Mouse (Mus musculus) heart, embryonic 14.5 days (tissue): ENCODE measurements around the gene 2810021J22Rik. TPM values are rescaled to one million over a fixed set of nuclear protein-coding genes. Genes with fewer than 3 reads are reported as not detected.

ENCODE experiments used
- ATAC-seq: fragments of 200-750 bp; cut with Nextera tagmentation; 2 replicates; pipeline ENCODE4 v1.8.0; 2017; ENCODE audit warnings: low read depth, moderate TSS enrichment; ENCODE audit not compliant: insufficient number of reproducible peaks, insufficient read depth, low FRiP score
- H3K27ac ChIP-seq, 2 experiments: fragments of 200-500 bp in 1 of 2; fragments of 300-500 bp in 1 of 2; sonication (generic) in 1 of 2; replicated peaks in 1 of 2; 2 replicates each; pipeline ENCODE4 v1.5.1; 2012 to 2014; ENCODE audit warnings: low read depth in 2 of 2, low read length in 2 of 2, control low read depth in 1 of 2, mild to moderate bottlenecking in 1 of 2, mixed read lengths in 1 of 2; ENCODE audit not compliant: control insufficient read depth in 1 of 2, insufficient read depth in 1 of 2
- H3K27me3 ChIP-seq: fragments of 300-500 bp; sonication (generic); 2 replicates; pipeline ENCODE4 v1.6.1; 2014; ENCODE audit warnings: mild to moderate bottlenecking, low read length, control low read depth; ENCODE audit not compliant: control insufficient read depth, insufficient read depth
- H3K36me3 ChIP-seq: fragments of 300-500 bp; sonication (generic); 2 replicates; pipeline ENCODE4 v1.6.1; 2014; ENCODE audit warnings: mild to moderate bottlenecking, control low read depth, low read length, mixed read lengths; ENCODE audit not compliant: control insufficient read depth, insufficient read depth
- H3K4me1 ChIP-seq, 2 experiments: fragments of 200-500 bp in 1 of 2; fragments of 300-500 bp in 1 of 2; sonication (generic) in 1 of 2; 2 replicates each; pipeline ENCODE4 v1.6.1; 2012 to 2014; ENCODE audit warnings: low read length in 2 of 2, control low read depth in 1 of 2, mixed read lengths in 1 of 2; ENCODE audit not compliant: control insufficient read depth in 2 of 2, insufficient read depth in 2 of 2
- H3K4me2 ChIP-seq: fragments of 300-500 bp; sonication (generic); 2 replicates; pipeline ENCODE4 v1.6.1; 2014; ENCODE audit warnings: mild to moderate bottlenecking, low read length
- H3K4me3 ChIP-seq, 2 experiments: fragments of 200-500 bp in 1 of 2; fragments of 300-500 bp in 1 of 2; sonication (generic) in 1 of 2; 2 replicates each; pipeline ENCODE4 v1.5.1; 2012 to 2014; ENCODE audit warnings: low read length in 2 of 2, mild to moderate bottlenecking in 2 of 2, control low read depth in 1 of 2, low read depth in 1 of 2, moderate library complexity in 1 of 2; ENCODE audit not compliant: control insufficient read depth in 1 of 2, insufficient read depth in 1 of 2
- H3K9ac ChIP-seq: fragments of 300-500 bp; sonication (generic); 2 replicates; pipeline ENCODE4 v1.6.1; 2014; ENCODE audit warnings: mild to moderate bottlenecking, low read length
- H3K9me3 ChIP-seq: fragments of 300-500 bp; sonication (generic); 2 replicates; pipeline ENCODE4 v1.6.1; 2016; ENCODE audit warnings: low read length, control low read depth; ENCODE audit not compliant: control insufficient read depth
- WGBS: fragments of 180-500 bp; shearing (Covaris S2); extraction: QIAGEN DNeasy Blood & Tissue Kit; methylation state at CpG from one replicate; pipeline ENCODE4 v1.1.7; 2014; 5-methylcytosine and 5-hydroxymethylcytosine counted together
- polyA plus RNA-seq: library from polyadenylated mRNA; unstranded; fragments of >200 nt; fragmentation: Nextera tagmentation; extraction: Ambion mirVana; gene quantifications from 2 replicates; pipeline ENCODE4 v1.2.1, GENCODE M21; 2014

The 2810021J22Rik gene
- polyA plus RNA-seq, 1 experiment from 2014 or later: 4.0 TPM

DNA sequence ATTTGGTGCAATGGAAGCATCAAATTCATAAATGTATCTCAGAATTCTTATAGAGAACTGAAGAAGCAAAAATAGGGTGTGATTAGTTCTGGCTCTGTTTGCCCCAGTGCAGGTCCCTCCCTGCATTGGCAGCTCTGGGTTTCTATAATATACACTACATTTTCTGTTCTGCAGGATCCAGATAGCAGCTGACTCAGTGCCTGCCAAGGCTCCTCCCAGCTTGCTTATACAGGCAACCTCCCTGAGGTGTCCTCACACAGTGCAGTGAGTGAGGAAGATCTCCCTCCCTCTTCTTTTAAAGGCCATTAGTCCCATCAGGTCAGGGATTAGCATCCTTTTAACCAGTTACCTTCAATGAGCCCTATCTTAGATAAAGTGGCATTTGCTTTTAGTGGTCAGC is 34.1 kb downstream of the 2810021J22Rik start:
- ATAC-seq: no peak
- no peak overlapping the region for H3K9ac ChIP-seq
- no peak overlapping the region for H3K27ac ChIP-seq
- peaks cover 57% of the 10 kb centered on the region for H3K36me3 ChIP-seq
- H3K4me3 ChIP-seq: no peak overlapping the region
- H3K4me2 ChIP-seq: no peak overlapping the region
- no peaks in the 10 kb centered on the region for H3K9me3 ChIP-seq
- H3K27me3 ChIP-seq: no peaks in the 10 kb centered on the region
- H3K4me1 ChIP-seq: peaks cover 2 to 7% of the 10 kb centered on the region in 2 experiments; a peak in 3 of 4 replicates

DNA sequence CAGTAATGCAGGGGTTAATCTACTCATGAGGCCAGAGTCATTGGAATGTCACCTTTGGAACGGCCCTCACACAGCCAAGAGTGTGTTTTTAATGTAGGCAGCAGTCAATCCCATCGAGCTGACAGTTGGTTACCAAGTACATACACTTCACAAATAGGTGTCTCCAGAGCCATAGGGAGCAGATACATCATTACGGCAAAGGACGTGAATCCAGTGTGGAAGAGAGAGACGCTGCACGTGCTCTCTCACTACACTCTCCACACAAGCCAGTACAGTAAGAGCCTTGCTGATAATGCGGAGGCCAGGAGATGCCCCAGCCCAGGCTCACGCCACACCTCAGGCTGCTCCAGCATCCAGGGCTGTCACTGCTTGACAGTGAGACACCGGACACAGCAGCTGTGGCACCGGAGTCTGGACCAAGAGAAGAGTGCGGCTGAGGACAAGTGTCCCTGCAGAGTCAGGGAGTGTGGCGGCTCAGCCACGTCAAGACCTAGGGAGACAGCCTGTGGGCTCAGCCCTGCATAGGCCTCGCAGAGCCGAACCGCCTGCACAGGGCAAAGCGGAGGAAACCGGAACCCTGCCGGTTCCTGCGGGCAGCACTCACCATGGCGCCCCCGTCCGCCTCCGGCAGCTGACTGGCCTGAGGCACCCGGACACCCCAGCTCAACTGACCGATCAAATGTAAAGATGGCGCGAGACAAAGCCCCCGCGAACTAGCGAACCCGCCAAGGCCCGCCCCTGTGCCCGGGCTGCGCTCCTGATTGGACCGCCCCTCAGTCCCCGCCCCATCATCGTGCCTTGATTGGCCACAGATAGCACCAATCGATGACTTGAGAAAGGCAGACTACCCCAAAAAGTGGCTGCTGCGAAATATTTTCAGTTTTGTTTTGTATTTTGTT is 36.7 kb downstream of the 2810021J22Rik start, which contains the start of gene Zfp39:
Gene Zfp39 (minus strand): TSS at position 715 of the 899 bp plus-strand sequence.
- no peaks in the 10 kb centered on the region for H3K27me3 ChIP-seq
- ATAC-seq: peak; percentile 93
- H3K4me3 ChIP-seq: peak within 1 kb of the TSS; percentile 65 to 73
- peak within 1 kb of the TSS; percentile 82 for H3K9ac ChIP-seq
- no peaks in the 10 kb centered on the region for H3K9me3 ChIP-seq
- WGBS: under 1% methylated on average over 40 of the region's 40 CpGs
- H3K27ac ChIP-seq: peak within 1 kb of the TSS; percentile 88 to 90
- peak within 1 kb of the TSS; percentile 90 for H3K4me2 ChIP-seq
- peaks cover 2 to 7% of the 10 kb centered on the region in 2 experiments; a peak in 3 of 4 replicates for H3K4me1 ChIP-seq
- H3K36me3 ChIP-seq: peaks cover 38% of the 10 kb centered on the region

DNA sequence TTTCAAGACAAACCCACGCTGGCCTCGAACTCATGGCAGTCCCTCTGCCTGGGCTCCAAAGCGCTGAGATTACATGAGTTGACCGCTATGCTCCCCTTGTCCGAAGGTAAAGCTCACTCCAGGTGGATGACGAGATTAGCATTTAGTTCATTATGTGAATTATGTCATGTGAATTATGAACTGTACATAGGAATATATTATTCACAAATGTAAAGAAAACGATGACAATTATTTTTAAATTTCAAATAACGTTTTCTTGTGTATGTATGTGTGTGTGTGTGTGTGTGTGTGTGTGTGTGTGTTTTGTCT is 37.3 kb downstream of the 2810021J22Rik start:
- H3K27me3 ChIP-seq: no peaks in the 10 kb centered on the region
- peak overlapping the region; percentile 65 to 73 for H3K4me3 ChIP-seq
- H3K36me3 ChIP-seq: peaks cover 32% of the 10 kb centered on the region
- ATAC-seq: no peak
- H3K27ac ChIP-seq: peak overlapping the region; percentile 66 to 88; a peak in 2 of 4 replicates
- WGBS: 2% methylated on average over 8 of the region's 8 CpGs
- H3K4me1 ChIP-seq: peaks cover 2 to 7% of the 10 kb centered on the region in 2 experiments; a peak in 3 of 4 replicates
- peak overlapping the region; percentile 90 for H3K4me2 ChIP-seq
- no peaks in the 10 kb centered on the region for H3K9me3 ChIP-seq
- H3K9ac ChIP-seq: peak overlapping the region; percentile 82

DNA sequence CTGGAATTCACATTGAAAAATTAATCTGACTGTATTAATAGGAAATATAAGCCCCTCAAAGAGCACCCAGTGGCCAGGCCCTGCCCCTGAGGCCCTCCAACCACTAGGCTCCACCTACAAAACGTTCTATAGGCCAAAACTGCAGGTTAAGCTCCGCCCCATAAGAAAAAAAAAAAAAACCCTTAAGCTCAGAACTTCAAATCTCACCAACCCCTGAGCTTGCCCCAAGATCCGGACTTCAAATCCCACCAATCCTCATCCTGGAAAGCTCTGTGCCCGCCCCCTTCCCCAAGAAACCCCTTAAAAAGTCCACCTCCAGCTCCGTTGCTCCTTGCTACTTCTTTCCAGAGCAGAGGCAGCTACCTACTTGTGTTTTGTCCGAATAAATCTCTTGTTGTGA is 37.8 kb downstream of the 2810021J22Rik start:
- Histone ChIP-seq H3K4me2 (peak overlapping the region; percentile 90; the same call in 1 of the 2 replicates), H3K4me3 (no peak overlapping the region)

DNA sequence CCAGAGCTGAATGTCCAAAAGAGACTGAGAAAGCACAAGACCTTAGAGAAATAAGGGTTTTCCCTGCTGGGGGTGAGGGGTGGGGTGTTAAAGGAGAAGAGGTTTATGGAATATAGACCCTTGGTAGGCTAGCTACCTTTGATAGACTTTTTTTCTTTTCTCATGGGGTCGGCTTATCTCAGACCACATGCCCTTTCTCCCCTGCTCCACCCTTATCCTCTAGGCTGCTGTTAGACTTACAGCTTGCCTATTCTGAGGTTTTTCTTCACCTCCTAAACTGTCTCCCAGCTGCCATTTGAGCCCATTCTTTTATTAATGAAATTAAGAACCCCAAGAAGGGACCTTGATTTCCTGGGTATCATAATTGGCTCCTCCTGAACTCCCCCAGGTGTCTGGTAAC is 46.8 kb downstream of the 2810021J22Rik start:
- H3K36me3 ChIP-seq: no peaks in the 10 kb centered on the region
- H3K4me3 ChIP-seq: no peak overlapping the region
- H3K9ac ChIP-seq: no peak overlapping the region
- H3K4me2 ChIP-seq: 0 out of 2 replicates have a peak overlapping the region, but pooled peaks have one; percentile 69
- no peak overlapping the region for H3K27ac ChIP-seq
- WGBS: 55% methylated on average over 1 of the region's 1 CpGs
- no peaks in the 10 kb centered on the region for H3K27me3 ChIP-seq
- peaks cover 3% of the 10 kb centered on the region in 2 experiments; a peak in 2 of 4 replicates for H3K4me1 ChIP-seq
- no peaks in the 10 kb centered on the region for H3K9me3 ChIP-seq
- no peak for ATAC-seq

More for the DNA sequence above, 37.8 kb downstream of the 2810021J22Rik start:
- no peak overlapping the region for H3K27ac ChIP-seq
- peaks cover 2 to 7% of the 10 kb centered on the region in 2 experiments; a peak in 3 of 4 replicates for H3K4me1 ChIP-seq
- peaks cover 27% of the 10 kb centered on the region for H3K36me3 ChIP-seq
- H3K9me3 ChIP-seq: no peaks in the 10 kb centered on the region
- H3K27me3 ChIP-seq: no peaks in the 10 kb centered on the region
- 48% methylated on average over 6 of the region's 6 CpGs for WGBS
- no peak overlapping the region for H3K9ac ChIP-seq
- no peak for ATAC-seq

DNA sequence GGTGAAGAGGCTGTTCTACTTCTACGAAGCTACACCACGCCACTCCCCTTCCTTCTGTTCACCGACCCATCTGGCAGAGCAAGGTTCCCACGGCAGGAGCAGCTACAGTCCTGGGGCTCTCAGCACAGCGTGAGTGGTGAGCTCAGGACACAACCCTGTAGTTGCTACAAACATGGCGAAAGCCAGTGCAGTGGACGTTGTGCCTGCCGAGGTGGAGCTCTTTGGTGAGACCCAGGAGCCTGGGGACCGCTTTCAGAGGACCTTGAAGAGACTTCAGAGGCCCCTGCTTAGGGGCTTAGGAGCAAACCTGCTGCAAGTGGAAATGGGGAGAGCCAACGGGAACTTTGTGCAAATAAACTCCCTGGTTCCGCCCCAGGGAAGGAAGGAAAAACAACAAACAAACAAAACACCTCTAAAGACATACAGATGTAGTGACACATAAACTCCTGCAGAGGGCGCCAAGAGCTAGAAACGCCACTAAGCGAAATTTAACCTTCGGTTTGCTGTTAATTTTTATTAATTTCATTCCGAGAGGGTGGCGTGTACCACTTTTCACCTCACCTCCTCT is 47.5 kb downstream of the 2810021J22Rik start:
- Histone ChIP-seq H3K4me2 (peak overlapping the region; percentile 69), H3K36me3 (no peaks in the 10 kb centered on the region), H3K9ac (peak overlapping the region; percentile 62), H3K4me1 (peaks cover 3 to 7% of the 10 kb centered on the region in 2 experiments; a peak in 2 of 4 replicates), H3K4me3 (peak overlapping the region; percentile 35 to 44), H3K27me3 (no peaks in the 10 kb centered on the region), H3K9me3 (no peaks in the 10 kb centered on the region), H3K27ac (no peak overlapping the region)
- WGBS: 9% methylated on average over 17 of the region's 17 CpGs
- no peak for ATAC-seq

DNA sequence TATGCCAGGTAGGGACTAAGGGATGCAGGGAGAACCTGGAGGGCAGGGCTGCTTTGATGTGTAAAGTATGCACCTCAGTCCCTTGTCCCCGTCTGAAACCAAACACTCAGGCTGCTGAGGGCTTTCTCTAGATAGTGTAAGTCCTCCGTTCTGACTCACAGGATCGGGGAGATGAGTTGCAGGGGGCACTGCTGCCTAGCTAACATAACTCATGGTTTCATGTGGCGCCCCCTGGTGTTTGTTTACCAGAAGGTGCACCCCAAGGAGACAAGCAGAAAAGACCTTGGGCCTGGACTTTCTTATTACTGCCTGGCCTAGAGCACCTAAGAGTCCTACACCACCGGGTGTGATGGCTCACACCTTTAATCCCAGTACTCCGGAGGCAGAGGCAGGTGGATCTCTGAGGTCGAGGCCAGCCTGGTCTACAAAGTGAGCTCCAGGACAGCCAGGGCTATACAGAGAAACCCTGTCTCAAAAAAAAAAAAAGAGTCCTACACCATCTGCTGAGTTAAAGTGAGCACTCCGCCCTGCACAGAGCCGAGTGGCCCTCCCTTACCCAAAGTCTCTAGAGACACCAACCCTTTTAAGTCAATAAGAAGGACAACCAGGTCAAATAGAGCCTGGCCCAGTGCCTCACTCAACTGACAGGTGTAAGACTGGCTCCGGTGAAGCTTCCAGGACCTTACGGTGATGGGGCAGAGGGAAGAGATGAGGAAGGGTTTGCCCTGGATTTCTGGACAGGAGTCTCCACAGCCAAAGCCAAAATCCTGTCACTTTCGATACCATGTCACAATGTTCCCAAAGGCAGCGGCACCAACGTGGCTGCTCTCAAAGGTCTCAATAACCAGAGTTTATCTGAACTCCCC is 50.1 kb downstream of the 2810021J22Rik start:
- Histone ChIP-seq H3K27ac (no peak overlapping the region), H3K36me3 (no peaks in the 10 kb centered on the region), H3K9me3 (no peaks in the 10 kb centered on the region), H3K4me2 (no peak overlapping the region), H3K4me3 (no peak overlapping the region), H3K9ac (no peak overlapping the region), H3K27me3 (no peaks in the 10 kb centered on the region), H3K4me1 (peaks cover 3 to 7% of the 10 kb centered on the region in 2 experiments; a peak in 2 of 4 replicates)
- ATAC-seq: no peak
- WGBS: 48% methylated on average over 14 of the region's 14 CpGs
